Mouse (Mus musculus) forebrain, embryonic 15.5 days (tissue): ENCODE measurements around the gene Bach1. TPM values are rescaled to one million over a fixed set of nuclear protein-coding genes. Genes with fewer than 3 reads are reported as not detected.

ENCODE experiments used
- ATAC-seq: fragments of 200-750 bp; cut with Nextera tagmentation; replicated peaks from 2 replicates; pipeline ENCODE4 v1.8.0; 2017; ENCODE audit warnings: mild to moderate bottlenecking, moderate TSS enrichment, moderate library complexity
- H3K27ac ChIP-seq: fragments of 300-500 bp; sonication (generic); replicated peaks from 2 replicates; pipeline ENCODE4 v1.5.1; 2015; ENCODE audit warnings: mild to moderate bottlenecking, inconsistent platforms
- H3K27me3 ChIP-seq: fragments of 300-500 bp; sonication (generic); 2 replicates; pipeline ENCODE4 v1.6.1; 2015; ENCODE audit warnings: inconsistent platforms
- H3K36me3 ChIP-seq: fragments of 300-500 bp; sonication (generic); 2 replicates; pipeline ENCODE4 v1.6.1; 2015; ENCODE audit warnings: mild to moderate bottlenecking, inconsistent platforms
- H3K4me1 ChIP-seq: fragments of 300-500 bp; sonication (generic); 2 replicates; pipeline ENCODE4 v1.6.1; 2015; ENCODE audit warnings: inconsistent platforms
- H3K4me2 ChIP-seq: fragments of 300-500 bp; sonication (generic); replicated peaks from 2 replicates; pipeline ENCODE4 v1.6.1; 2015; ENCODE audit warnings: mild to moderate bottlenecking, inconsistent platforms
- H3K4me3 ChIP-seq: fragments of 300-500 bp; sonication (generic); 2 replicates; pipeline ENCODE4 v1.5.1; 2015; ENCODE audit warnings: mild to moderate bottlenecking, inconsistent platforms
- H3K9ac ChIP-seq: fragments of 300-500 bp; sonication (generic); replicated peaks from 2 replicates; pipeline ENCODE4 v1.6.1; 2015; ENCODE audit warnings: mild to moderate bottlenecking, inconsistent platforms
- H3K9me3 ChIP-seq: fragments of 300-500 bp; sonication (generic); 2 replicates; pipeline ENCODE4 v1.6.1; 2016; ENCODE audit warnings: inconsistent platforms
- WGBS: fragments of 180-500 bp; shearing (Covaris S2); methylation state at CpG from one replicate; pipeline ENCODE4 v1.1.7; 2015; ENCODE audit warnings: mixed read lengths; 5-methylcytosine and 5-hydroxymethylcytosine counted together
- polyA plus RNA-seq: library from polyadenylated mRNA; unstranded; fragments of >200 nt; fragmentation: Nextera tagmentation; extraction: Ambion mirVana; gene quantifications from 2 replicates; pipeline ENCODE4 v1.2.1, GENCODE M21; 2015

Bach1 gene
- polyA plus RNA-seq, 1 experiment from 2014 or later: 22.0 TPM

- H3K36me3 ChIP-seq: no peaks in the 10 kb centered on the region
- ATAC-seq: peak; percentile 53; the same call in 1 of the 2 replicates
- no peaks in the 10 kb centered on the region for H3K4me1 ChIP-seq
- no peak overlapping the region for H3K4me2 ChIP-seq
- no peaks in the 10 kb centered on the region for H3K27me3 ChIP-seq
- no peak overlapping the region for H3K4me3 ChIP-seq
- no peaks in the 10 kb centered on the region for H3K9me3 ChIP-seq
- no peak overlapping the region for H3K9ac ChIP-seq
- 72% methylated on average over 9 of the region's 9 CpGs for WGBS
- H3K27ac ChIP-seq: no peak overlapping the region
Measured at GRCm38 (mm10) chr16:87754858-87755257, 56.1 kb downstream of the Bach1 start.

GRCm38 (mm10) chr16:87755915-87756314 is 57.2 kb downstream of the Bach1 start:
- H3K27ac ChIP-seq: no peak overlapping the region
- no peaks in the 10 kb centered on the region for H3K9me3 ChIP-seq
- 90% methylated on average over 3 of the region's 3 CpGs for WGBS
- H3K9ac ChIP-seq: no peak overlapping the region
- H3K4me1 ChIP-seq: no peaks in the 10 kb centered on the region
- H3K4me3 ChIP-seq: no peak overlapping the region
- no peaks in the 10 kb centered on the region for H3K36me3 ChIP-seq
- H3K4me2 ChIP-seq: no peak overlapping the region
- ATAC-seq: no peak
- H3K27me3 ChIP-seq: no peaks in the 10 kb centered on the region

GRCm38 (mm10) chr16:87758016-87758415 is 59.3 kb downstream of the Bach1 start:
- no peak for ATAC-seq
- WGBS: 94% methylated on average over 11 of the region's 11 CpGs

DNA sequence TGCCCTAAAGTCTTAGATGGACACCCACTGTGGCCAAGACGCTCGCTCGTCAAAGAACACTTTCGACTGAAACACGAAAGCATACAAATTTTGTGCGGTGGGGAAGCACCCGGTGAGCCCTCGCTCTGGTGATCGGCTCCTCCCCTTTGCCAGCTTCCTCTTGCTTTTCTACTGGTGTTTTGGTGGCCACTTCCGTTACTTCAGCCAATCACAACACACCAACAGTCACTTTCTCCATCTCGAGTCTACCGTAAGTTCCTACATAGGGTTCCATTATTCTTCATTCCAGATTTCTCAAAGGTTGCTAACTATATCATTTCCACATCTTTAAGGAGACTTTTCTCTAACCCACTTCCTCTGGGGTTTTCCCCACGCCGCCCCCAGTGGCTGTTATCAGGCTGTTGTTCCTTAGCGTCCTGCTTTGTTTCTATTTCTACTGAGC is 65.9 kb downstream of the Bach1 start:
- H3K27ac ChIP-seq: no peak overlapping the region
- 94% methylated on average over 15 of the region's 15 CpGs for WGBS
- H3K4me3 ChIP-seq: no peak overlapping the region
- no peaks in the 10 kb centered on the region for H3K4me1 ChIP-seq
- no peak for ATAC-seq
- no peak overlapping the region for H3K4me2 ChIP-seq
- no peaks in the 10 kb centered on the region for H3K9me3 ChIP-seq
- no peaks in the 10 kb centered on the region for H3K27me3 ChIP-seq
- no peak overlapping the region for H3K9ac ChIP-seq
- no peaks in the 10 kb centered on the region for H3K36me3 ChIP-seq

More at GRCm38 (mm10) chr16:87758016-87758415, 59.3 kb downstream of the Bach1 start:
- Histone ChIP-seq H3K9ac (no peak overlapping the region), H3K27me3 (no peaks in the 10 kb centered on the region), H3K36me3 (no peaks in the 10 kb centered on the region), H3K4me3 (no peak overlapping the region), H3K27ac (no peak overlapping the region), H3K4me1 (no peaks in the 10 kb centered on the region), H3K9me3 (no peaks in the 10 kb centered on the region), H3K4me2 (no peak overlapping the region)

DNA sequence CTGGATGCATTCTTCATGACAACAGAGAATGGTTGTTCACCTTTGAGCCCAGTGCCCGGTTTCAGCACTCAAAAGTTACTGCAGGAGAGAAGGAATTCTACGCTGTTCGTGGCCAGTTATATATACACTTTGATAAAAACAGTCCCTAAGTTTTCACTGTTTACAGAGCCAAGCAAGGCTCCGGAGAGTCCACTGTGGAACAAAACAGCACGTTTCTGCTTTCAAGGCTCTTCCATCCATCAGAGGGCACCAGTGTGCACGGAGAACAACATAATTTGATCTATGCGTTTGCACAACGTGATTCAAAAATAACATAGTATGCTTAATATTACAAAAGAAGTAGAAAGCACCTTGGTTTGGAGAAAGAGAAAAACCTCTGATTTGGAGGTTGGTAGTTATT is 67.2 kb downstream of the Bach1 start:
- Histone ChIP-seq H3K27me3 (no peaks in the 10 kb centered on the region), H3K27ac (no peak overlapping the region)

GRCm38 (mm10) chr16:87770576-87770975 is 71.8 kb downstream of the Bach1 start:
- Histone ChIP-seq H3K27ac (no peak overlapping the region), H3K9me3 (no peaks in the 10 kb centered on the region), H3K4me2 (no peak overlapping the region), H3K27me3 (no peaks in the 10 kb centered on the region), H3K36me3 (no peaks in the 10 kb centered on the region), H3K4me1 (no peaks in the 10 kb centered on the region), H3K9ac (no peak overlapping the region), H3K4me3 (no peak overlapping the region)
- 99% methylated on average over 2 of the region's 2 CpGs for WGBS
- no peak for ATAC-seq

More for the DNA sequence above, 67.2 kb downstream of the Bach1 start:
- H3K4me2 ChIP-seq: no peak overlapping the region
- no peaks in the 10 kb centered on the region for H3K9me3 ChIP-seq
- ATAC-seq: no peak
- no peak overlapping the region for H3K9ac ChIP-seq
- WGBS: 73% methylated on average over 8 of the region's 8 CpGs
- H3K4me1 ChIP-seq: no peaks in the 10 kb centered on the region
- no peaks in the 10 kb centered on the region for H3K36me3 ChIP-seq
- no peak overlapping the region for H3K4me3 ChIP-seq

GRCm38 (mm10) chr16:87771926-87772325 is 73.2 kb downstream of the Bach1 start:
- Histone ChIP-seq H3K27ac (no peak overlapping the region), H3K9me3 (no peaks in the 10 kb centered on the region), H3K4me1 (no peaks in the 10 kb centered on the region), H3K9ac (no peak overlapping the region), H3K36me3 (no peaks in the 10 kb centered on the region), H3K4me3 (no peak overlapping the region), H3K27me3 (no peaks in the 10 kb centered on the region), H3K4me2 (no peak overlapping the region)
- WGBS: 77% methylated on average over 4 of the region's 4 CpGs
- ATAC-seq: no peak

DNA sequence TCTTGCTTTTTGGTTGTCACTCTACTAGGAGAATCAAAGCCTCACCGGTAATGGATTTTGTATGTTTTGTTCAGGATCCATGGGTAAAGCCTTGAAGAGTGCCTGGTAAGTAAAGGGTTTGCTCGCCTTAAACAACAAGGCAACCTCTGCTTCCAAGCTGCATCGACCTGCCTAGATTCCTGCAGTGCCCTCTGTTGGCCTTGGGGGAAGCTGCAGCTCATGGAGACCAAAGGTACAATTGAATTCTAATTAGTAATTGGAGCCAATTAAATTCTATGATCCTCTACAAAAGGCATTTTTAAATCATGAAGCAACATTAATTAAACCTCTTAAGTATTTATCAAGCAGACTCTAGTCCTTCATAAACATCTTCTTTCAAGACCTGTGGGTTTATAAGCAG is 75.7 kb downstream of the Bach1 start:
- WGBS: 67% methylated on average over 3 of the region's 3 CpGs
- no peaks in the 10 kb centered on the region for H3K36me3 ChIP-seq
- H3K27ac ChIP-seq: no peak overlapping the region
- H3K27me3 ChIP-seq: no peaks in the 10 kb centered on the region
- ATAC-seq: no peak
- no peak overlapping the region for H3K4me3 ChIP-seq
- no peak overlapping the region for H3K9ac ChIP-seq
- H3K4me1 ChIP-seq: no peaks in the 10 kb centered on the region
- no peaks in the 10 kb centered on the region for H3K9me3 ChIP-seq
- no peak overlapping the region for H3K4me2 ChIP-seq

- H3K4me3 ChIP-seq: no peak overlapping the region
- no peak overlapping the region for H3K4me2 ChIP-seq
- H3K27me3 ChIP-seq: no peaks in the 10 kb centered on the region
- no peak for ATAC-seq
- no peaks in the 10 kb centered on the region for H3K9me3 ChIP-seq
- H3K36me3 ChIP-seq: no peaks in the 10 kb centered on the region
- H3K9ac ChIP-seq: no peak overlapping the region
- no peak overlapping the region for H3K27ac ChIP-seq
- no peaks in the 10 kb centered on the region for H3K4me1 ChIP-seq
- 85% methylated on average over 4 of the region's 4 CpGs for WGBS
Measured at GRCm38 (mm10) chr16:87777373-87777772, 78.6 kb downstream of the Bach1 start.

DNA sequence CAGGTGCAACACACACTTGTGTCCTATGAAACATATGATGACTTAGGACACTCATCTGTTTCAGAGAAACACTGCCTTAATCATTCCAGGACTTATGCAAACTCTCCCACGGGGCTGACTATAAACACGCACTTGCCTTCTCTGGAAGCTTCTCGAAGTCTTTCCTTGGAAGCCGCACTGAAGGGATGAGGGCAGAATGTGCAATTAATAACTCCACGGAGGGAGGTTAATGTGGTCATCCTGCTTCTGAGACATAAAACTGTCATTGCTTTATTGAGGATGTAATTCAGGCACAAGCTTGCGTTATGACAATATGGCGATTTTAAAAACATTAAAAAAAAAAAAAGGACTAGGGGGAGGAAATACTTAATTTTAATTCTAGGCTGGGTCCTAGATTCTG is 82.9 kb downstream of the Bach1 start:
- Histone ChIP-seq H3K36me3 (no peaks in the 10 kb centered on the region), H3K27me3 (no peaks in the 10 kb centered on the region), H3K9ac (no peak overlapping the region), H3K27ac (no peak overlapping the region), H3K4me3 (no peak overlapping the region), H3K4me2 (no peak overlapping the region), H3K9me3 (no peaks in the 10 kb centered on the region), H3K4me1 (no peaks in the 10 kb centered on the region)
- WGBS: 72% methylated on average over 7 of the region's 7 CpGs
- ATAC-seq: no peak

Other genes with a start within 250 kb of the Bach1 start
- 48.5 and 51.6 TPM in 2 replicates for gene Usp16, start 244.2 kb upstream of the Bach1 start, polyA plus RNA-seq
- gene Cct8, start 203.1 kb upstream of the Bach1 start, polyA plus RNA-seq: 454 and 460 TPM in 2 replicates
- gene Map3k7cl, start 145.6 kb upstream of the Bach1 start, polyA plus RNA-seq: 0.11 TPM in 1 of 2 replicates, not detected in the other